Comparison of ENCODE assay signal across 21 mouse cellular contexts in genomic region chr4:59069276-59069675, GRCm38 (mm10).
"Had no signal": no experiment of that assay in that cellular context is flagged by ENCODE, and none has a peak within 500 bp of the region (broad histone marks: within the 10 kb centered on the region; RNA-seq: fewer than 3 reads in every experiment).

No protein-coding gene starts in this region.

- H3K4me1 ChIP-seq: liver, embryonic 13.5 days; liver, embryonic 15.5 days; lung, embryonic 15.5 days; midbrain, embryonic 12.5 days; neural tube, embryonic 12.5 days had no signal

- H3K27me3 ChIP-seq: liver, embryonic 13.5 days; liver, embryonic 15.5 days; lung, embryonic 15.5 days; midbrain, embryonic 12.5 days; neural tube, embryonic 12.5 days had no signal

- DNase-seq: liver, embryonic 13.5 days; liver, postnatal 0 days; lung, adult 2 months; lung, postnatal 14 days; lung, postnatal 36 days; right cerebral cortex, adult 18-20 months; right cerebral cortex, postnatal 25 days; right cerebral cortex, postnatal 4 days; spleen, adult 18-20 months; thymus, adult 18-20 months; thymus, postnatal 14 days; thymus, postnatal 36 days had no signal

- H3K4me2 ChIP-seq: liver, embryonic 11.5 days; liver, embryonic 13.5 days; liver, embryonic 15.5 days; lung, embryonic 15.5 days; midbrain, embryonic 12.5 days; neural tube, embryonic 12.5 days had no signal

- H3K9me3 ChIP-seq: liver, embryonic 13.5 days; liver, embryonic 15.5 days; lung, embryonic 15.5 days; midbrain, embryonic 12.5 days; neural tube, embryonic 12.5 days had no signal

- H3K9ac ChIP-seq: liver, embryonic 13.5 days; liver, embryonic 15.5 days; liver, postnatal 0 days; lung, embryonic 15.5 days; midbrain, embryonic 12.5 days; neural tube, embryonic 12.5 days had no signal

- H3K4me3 ChIP-seq: liver, embryonic 13.5 days; liver, embryonic 15.5 days; lung, embryonic 15.5 days; megakaryocyte, embryonic 14.5 days; midbrain, embryonic 12.5 days; neural tube, embryonic 12.5 days had no signal

- H3K27ac ChIP-seq: liver, embryonic 13.5 days; liver, embryonic 15.5 days; lung, embryonic 15.5 days; macrophage; midbrain, embryonic 12.5 days; neural tube, embryonic 12.5 days had no signal

- H3K36me3 ChIP-seq: liver, embryonic 13.5 days; liver, embryonic 15.5 days; lung, embryonic 15.5 days; midbrain, embryonic 12.5 days; neural tube, embryonic 12.5 days had no signal

- ATAC-seq: liver, postnatal 0 days; lung, postnatal 0 days; midbrain, embryonic 16.5 days had no signal
